Mouse (Mus musculus): ENCODE results near the gene Ugt8a. TPM values are rescaled to one million over a fixed set of nuclear protein-coding genes. Genes with fewer than 3 reads are reported as not detected.

Ugt8a gene
- total RNA-seq (2015; ENCODE audit: low replicate concordance) (0.77 and 1.7 TPM in 2 replicates), total RNA-seq (2017; ENCODE audit: low replicate concordance) (0.60 and 0.84 TPM in 2 replicates)

DNA sequence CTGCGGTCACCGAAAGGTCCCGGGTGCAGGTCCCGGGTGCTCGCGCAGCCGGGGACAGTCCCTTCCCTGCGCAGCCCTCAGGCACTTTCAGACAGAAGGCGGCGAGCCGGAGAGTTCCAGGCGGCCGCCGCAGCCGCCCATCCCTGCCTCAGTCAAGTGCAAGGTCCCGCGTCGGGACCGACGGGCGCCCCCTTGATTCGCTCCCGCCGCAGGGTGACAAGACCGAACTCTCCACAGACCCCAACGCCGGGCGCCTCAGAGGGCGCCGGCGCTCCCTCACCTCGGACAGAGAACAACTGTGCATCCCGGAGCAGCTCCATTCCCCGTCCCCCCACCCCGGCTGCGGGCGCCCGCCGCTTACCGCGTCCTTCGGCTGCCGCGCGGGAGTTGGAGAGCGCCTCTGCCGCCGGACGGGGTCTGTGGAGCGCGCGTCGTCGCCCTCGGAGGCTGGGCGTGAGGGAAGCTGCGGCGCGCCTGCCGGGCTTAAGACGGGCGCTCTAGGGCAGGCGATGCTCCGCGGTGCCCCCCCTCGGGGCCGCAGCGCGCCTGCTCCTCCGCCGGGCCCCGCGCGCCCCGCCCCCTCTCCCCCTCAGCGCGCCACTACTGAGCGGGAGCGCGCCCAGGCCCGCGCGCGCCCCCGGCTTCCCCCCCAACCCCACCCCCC, at the start of gene Ugt8a:
Gene Ugt8a, minus strand, starts transcription at position 528 of the 664 bp plus-strand sequence.
- no peak for ATAC-seq (replicated peaks; ENCODE audit: low FRiP score, poor library complexity, severe bottlenecking)

DNA sequence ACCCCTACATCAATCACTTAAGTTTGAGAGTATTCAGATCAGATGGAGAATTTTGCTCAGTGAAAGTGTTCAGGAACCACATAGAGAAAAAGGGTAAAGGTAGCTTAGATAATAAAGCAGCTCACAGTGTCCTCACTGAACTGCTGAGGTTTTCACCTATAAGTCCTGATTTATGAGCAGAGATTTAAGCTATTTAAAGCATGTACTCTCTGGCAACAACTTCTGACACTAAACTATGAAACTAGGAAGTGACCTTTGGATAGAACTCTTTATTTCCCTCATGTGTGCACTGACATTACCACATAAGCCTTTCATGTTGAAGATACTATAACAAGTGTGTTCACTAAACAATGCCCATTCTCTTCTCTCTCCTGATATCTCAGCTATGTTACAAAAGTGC, 48.2 kb upstream of the Ugt8a start:
- ATAC-seq (replicated peaks; ENCODE audit: low FRiP score, poor library complexity, severe bottlenecking): no peak

- ATAC-seq (replicated peaks; ENCODE audit: low FRiP score, poor library complexity, severe bottlenecking): no peak
Measured at GRCm38 (mm10) chr3:125983707-125984420, 45.4 kb upstream of the Ugt8a start.

- no peak for ATAC-seq (replicated peaks; ENCODE audit: low FRiP score, poor library complexity, severe bottlenecking)
Measured at GRCm38 (mm10) chr3:125979475-125979874, 41.1 kb upstream of the Ugt8a start.

- peak; percentile 67; the same call in 1 of the 2 replicates for ATAC-seq (replicated peaks; ENCODE audit: low FRiP score, poor library complexity, severe bottlenecking)
Measured at GRCm38 (mm10) chr3:125975899-125976298, 37.5 kb upstream of the Ugt8a start.

DNA sequence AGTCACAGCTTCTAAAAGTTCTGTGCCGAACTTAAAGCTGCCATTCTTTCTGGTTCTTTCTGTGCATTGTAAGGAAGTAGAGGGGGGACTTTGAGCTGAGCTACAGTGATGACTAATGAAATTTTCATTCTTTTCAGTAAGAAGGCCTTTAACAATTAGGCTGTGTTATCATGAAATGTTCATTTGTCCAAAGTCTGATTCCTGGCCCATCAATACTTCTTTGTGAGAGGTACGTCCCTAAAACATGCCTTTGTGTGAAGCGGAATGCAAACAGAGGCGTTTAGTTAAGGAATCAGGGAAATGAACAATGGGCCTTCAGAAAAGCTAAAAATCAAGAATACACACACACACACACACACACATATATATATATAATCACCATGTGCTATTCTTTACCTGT, 31.0 kb upstream of the Ugt8a start:
- no peak for ATAC-seq (replicated peaks; ENCODE audit: low FRiP score, poor library complexity, severe bottlenecking)

DNA sequence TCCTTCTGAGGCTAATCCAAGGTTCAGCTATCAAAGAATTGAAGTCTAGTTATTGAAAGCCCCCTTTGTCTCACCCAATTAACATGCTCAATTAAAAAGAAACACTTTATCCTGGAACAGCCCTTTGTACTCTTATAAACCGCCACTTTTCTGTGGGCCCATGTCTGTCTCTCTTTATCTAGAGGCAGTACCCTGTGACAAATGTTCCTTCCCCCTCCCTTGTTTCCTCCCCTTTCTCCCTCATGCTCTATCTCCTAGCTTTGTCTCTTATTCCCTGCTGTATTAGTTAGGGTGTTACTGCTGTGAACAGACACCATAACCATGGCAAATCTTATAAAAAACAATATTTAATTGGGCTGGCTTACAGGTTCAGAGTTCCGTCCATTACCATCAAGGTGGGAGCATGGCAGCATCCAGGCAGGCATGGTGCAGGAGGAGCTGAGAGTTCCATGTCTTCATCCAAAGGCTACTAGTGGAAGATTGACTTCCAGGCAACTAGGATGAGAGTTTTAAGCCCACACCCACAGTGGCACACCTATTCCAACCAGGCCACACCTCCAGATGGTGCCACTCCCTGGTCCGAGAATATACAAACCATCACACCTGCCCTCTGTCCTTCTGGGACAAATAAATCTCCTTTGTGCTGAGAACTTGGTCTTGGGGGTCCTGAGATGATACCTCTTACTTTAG, 17.9 kb upstream of the Ugt8a start:
- no peak for ATAC-seq (replicated peaks; ENCODE audit: low FRiP score, poor library complexity, severe bottlenecking)

DNA sequence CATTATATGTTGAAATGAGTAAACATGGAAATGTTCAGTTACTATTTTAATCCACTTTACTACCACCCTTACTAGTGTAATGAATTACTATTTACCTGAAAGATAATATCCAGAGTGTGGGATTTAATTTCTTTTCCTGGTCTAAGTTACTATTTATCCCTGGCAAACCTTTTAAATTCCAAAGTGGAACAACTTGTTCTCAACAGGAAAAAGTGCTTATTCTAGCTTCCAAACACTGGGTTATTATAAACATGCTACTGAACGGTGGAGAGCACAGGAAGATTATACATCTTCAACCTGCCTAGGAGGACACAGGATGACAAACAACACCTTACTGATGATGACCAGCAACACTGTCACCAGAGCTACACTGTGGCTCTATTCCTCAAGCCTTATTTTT, 16.5 kb upstream of the Ugt8a start:
- no peak for ATAC-seq (replicated peaks; ENCODE audit: low FRiP score, poor library complexity, severe bottlenecking)

DNA sequence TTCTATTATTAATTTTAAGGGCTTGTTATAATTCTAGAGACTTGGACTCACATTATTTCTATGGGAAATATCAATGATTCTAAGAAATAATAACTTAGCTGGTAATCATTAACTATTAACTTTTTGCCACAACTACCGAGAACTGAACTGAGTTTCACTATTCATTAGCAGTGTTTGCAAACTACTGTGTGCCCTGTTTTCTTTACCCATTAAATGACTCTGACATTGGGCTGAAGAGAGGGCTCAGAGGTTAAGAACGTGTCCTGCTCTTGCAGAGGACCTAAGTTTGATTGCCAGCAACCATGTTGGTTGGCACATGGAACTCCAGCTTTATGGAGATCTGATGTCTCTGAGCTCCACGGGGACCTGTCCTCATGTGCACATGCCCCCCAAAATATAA, 2.4 kb upstream of the Ugt8a start:
- no peak for ATAC-seq (replicated peaks; ENCODE audit: low FRiP score, poor library complexity, severe bottlenecking)

DNA sequence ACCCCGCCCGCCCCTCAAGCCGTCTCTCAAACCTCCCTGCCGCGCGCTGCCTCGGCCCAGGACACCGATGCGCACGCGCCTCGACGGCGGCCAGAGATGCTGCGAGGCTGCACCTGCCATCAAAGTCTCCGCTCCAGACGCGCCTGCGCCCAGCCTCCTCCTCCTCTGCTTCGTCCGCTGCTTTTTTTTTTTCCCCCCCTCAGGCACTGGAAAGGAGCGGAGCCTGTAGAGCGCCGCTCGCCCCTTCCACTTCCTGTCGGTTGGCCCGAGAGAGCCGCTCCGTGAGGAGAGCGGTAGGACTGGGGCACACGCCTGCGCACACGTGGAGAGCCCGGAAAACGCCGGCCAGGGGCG, 314 bp upstream of the Ugt8a start:
- no peak for ATAC-seq (replicated peaks; ENCODE audit: low FRiP score, poor library complexity, severe bottlenecking)

DNA sequence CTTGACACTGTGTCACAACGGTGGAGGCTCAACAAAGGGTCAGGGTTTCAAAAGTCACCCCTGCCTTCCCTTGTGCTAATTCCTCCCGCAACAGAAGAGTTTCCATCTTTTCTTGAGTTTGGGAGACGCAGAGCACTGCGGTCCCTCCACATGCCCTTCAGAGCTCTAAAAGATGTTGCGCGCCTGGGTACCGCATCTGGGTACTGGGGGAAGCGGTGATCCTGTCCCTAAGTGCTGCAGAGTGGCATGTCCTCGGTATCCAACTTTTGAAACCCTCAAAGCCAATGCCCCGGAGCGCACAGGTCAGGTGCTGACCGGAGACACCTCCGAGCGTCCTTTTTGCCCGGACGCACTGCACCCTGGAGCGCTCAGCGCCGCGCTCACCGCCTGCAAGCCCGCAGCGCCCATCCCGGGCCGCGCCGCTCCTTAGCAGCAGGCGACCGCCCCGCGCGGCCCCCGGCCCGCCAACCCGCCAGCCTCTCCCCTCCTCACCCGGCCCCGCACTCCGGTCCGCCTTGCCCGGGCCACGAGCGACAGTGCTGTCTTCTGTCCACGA, 805 bp downstream of the Ugt8a start:
- no peak for ATAC-seq (replicated peaks; ENCODE audit: low FRiP score, poor library complexity, severe bottlenecking)

DNA sequence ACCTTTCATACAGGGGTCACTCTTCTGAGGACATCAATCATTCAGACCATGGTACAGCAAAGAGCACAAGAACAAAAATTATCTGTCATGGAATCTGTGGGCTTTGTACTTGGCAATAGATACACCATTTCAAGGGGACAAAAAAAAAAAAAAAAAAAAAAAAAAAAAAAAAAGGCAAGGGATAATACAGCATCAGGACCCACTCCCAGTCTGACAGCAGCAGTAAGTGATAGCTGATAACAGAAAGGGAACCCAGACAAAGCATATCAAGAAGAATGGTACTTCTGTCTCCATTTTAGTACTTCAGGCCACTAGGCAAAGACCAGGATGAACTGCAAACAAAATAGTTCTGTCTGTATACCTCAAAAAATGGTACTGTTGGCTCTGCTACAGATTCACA, 2.6 kb downstream of the Ugt8a start:
- ATAC-seq (replicated peaks; ENCODE audit: low FRiP score, poor library complexity, severe bottlenecking): no peak

- peak; percentile 83 for ATAC-seq (replicated peaks; ENCODE audit: low FRiP score, poor library complexity, severe bottlenecking)
Measured at GRCm38 (mm10) chr3:125932594-125933237, 5.7 kb downstream of the Ugt8a start.

- no peak for ATAC-seq (replicated peaks; ENCODE audit: low FRiP score, poor library complexity, severe bottlenecking)
Measured at GRCm38 (mm10) chr3:125931059-125931458, 7.4 kb downstream of the Ugt8a start.

DNA sequence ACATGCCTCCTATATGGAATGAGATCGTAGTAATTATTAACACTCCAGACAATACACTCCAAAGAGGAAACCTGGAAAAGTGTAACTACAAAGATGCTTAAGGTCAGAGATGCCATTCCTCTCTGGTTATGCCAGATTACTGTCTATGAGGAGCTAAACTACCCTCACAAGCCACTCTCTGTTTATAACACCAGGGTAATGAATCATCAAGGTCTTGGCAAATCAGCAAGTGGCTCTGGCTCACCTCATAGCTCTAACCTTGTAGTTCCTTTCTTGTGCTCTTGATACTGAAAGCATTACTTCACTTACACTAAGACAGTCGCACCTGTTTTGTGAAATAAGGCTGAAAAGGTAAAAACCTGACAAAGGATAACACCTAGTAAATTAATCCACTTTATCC, 17.5 kb downstream of the Ugt8a start:
- ATAC-seq (replicated peaks; ENCODE audit: low FRiP score, poor library complexity, severe bottlenecking): no peak

- no peak for ATAC-seq (replicated peaks; ENCODE audit: low FRiP score, poor library complexity, severe bottlenecking)
Measured at GRCm38 (mm10) chr3:125898976-125899375, 39.4 kb downstream of the Ugt8a start.

DNA sequence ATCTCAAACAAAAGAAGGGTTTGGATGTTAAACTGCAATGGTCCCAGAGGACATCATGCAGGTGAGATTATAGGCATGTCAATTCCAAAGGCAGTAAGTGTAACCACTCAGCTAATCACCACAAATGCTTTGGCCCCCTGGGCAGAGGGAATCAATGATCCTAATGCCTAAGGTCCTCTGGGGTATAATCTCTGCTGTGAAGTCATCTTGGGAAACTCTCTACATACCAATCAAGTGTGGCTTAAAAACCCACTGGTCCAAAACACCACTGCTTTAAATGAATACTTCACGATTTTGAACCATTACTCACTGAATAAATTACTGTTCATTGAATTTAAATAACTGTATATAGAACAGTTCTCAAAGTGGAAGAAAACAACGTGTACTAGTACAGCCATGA, 51.3 kb downstream of the Ugt8a start:
- ATAC-seq (replicated peaks; ENCODE audit: low FRiP score, poor library complexity, severe bottlenecking): no peak

- no peak for ATAC-seq (replicated peaks; ENCODE audit: low FRiP score, poor library complexity, severe bottlenecking)
Measured at GRCm38 (mm10) chr3:125884879-125885278, 53.5 kb downstream of the Ugt8a start.

GRCm38 (mm10) chr3:125884423-125884822, 54.0 kb downstream of the Ugt8a start:
- no peak for ATAC-seq (replicated peaks; ENCODE audit: low FRiP score, poor library complexity, severe bottlenecking)

- ATAC-seq (replicated peaks; ENCODE audit: low FRiP score, poor library complexity, severe bottlenecking): no peak
Measured at GRCm38 (mm10) chr3:125883009-125883408, 55.4 kb downstream of the Ugt8a start.

All from erythroblast, adult 5-6 weeks (primary cell).